Mouse (Mus musculus) splenic B cell, adult 2 months (primary cell): ENCODE measurements around the gene Cyp4f39.

Experiments used
- DNase-seq: peaks from one replicate; pipeline ENCODE4 v3.0.0-alpha.2; 2011; ENCODE audit warnings: low read depth, low spot score
- H3K27me3 ChIP-seq: 2 replicates; pipeline ENCODE4 v1.6.1; 2012; ENCODE audit warnings: mild to moderate bottlenecking, low read length, moderate library complexity, mixed read lengths; ENCODE audit not compliant: control insufficient read depth, poor library complexity, insufficient read depth, severe bottlenecking
- H3K36me3 ChIP-seq: 2 replicates; pipeline ENCODE4 v1.6.1; 2012; ENCODE audit warnings: mild to moderate bottlenecking, low read length, moderate library complexity, mixed read lengths; ENCODE audit not compliant: control insufficient read depth, poor library complexity, insufficient read depth, severe bottlenecking

Gene Cyp4f39

DNA sequence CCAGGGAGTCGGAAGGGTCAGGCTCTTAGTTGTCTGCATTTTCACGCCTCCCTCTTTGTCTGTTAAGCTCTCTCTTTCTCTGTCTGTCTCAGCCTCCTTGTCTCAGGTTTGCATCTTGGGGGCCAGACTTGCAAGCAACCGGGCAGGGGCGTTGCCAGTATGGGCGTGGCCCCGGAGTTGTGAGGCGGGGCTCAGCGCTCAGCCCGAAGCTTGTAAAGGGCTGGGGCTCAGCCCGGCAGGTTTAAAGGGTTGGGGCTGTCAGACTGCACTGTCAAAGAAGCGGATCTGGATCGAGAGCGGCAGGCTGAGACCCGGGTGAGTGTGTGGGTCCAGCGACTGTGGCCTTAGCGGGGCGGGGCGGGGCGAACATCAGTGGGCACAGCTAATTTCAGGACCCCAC, at the start of gene Cyp4f39:
TSS of gene Cyp4f39 (plus strand) at position 242 of the 400 bp plus-strand sequence.
- Histone ChIP-seq H3K27me3 (no peaks in the 10 kb centered on the region), H3K36me3 (no peaks in the 10 kb centered on the region)
- peak; percentile 18 for DNase-seq

- H3K36me3 ChIP-seq = peaks cover 5% of the 10 kb centered on the region
- no peaks in the 10 kb centered on the region for H3K27me3 ChIP-seq
- peak; percentile 60 for DNase-seq
These were observed 49.8 kb upstream of the Cyp4f39 start for GRCm38 (mm10) chr17:32402779-32403157.

- DNase-seq = peak; percentile 81
- no peaks in the 10 kb centered on the region for H3K27me3 ChIP-seq
- H3K36me3 ChIP-seq = peaks cover 3% of the 10 kb centered on the region; the same call in 1 of the 2 replicates
These were observed 49.1 kb upstream of the Cyp4f39 start, which contains the start of gene Rasal3 for GRCm38 (mm10) chr17:32403417-32403816. TSS of gene Rasal3 (minus strand) at chr17:32403583.

DNA sequence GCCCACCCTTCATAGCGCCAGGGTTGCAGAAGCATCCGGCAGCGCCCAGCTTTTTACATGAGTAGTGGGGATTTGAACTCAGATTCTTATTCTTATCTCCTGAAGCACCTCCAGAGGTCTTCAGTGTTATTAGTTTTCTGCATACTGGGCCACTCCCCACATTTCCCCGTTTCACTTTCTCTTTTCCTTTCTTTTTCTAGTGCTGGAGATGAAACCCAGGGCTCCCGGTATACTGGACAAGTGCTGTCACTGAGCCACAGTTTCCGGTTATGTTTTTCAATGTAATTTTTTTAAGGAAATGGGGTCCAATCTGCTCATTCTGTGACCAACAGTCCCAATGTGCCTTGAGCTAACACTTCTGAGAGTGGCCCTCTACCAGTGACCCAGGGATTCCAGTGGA, 40.6 kb upstream of the Cyp4f39 start:
- DNase-seq = no peak
- H3K36me3 ChIP-seq = peaks cover 8% of the 10 kb centered on the region; the same call in 1 of the 2 replicates
- no peaks in the 10 kb centered on the region for H3K27me3 ChIP-seq

GRCm38 (mm10) chr17:32415417-32416020, 37.0 kb upstream of the Cyp4f39 start:
- no peaks in the 10 kb centered on the region for H3K27me3 ChIP-seq
- peaks cover 19% of the 10 kb centered on the region for H3K36me3 ChIP-seq
- DNase-seq = no peak

- H3K36me3 ChIP-seq = peaks cover 20% of the 10 kb centered on the region
- DNase-seq = no peak
- no peaks in the 10 kb centered on the region for H3K27me3 ChIP-seq
These were observed 35.8 kb upstream of the Cyp4f39 start for GRCm38 (mm10) chr17:32416771-32417170.

GRCm38 (mm10) chr17:32419989-32420388, 32.5 kb upstream of the Cyp4f39 start:
- no peak for DNase-seq
- peaks cover 16% of the 10 kb centered on the region for H3K36me3 ChIP-seq
- no peaks in the 10 kb centered on the region for H3K27me3 ChIP-seq

- no peak for DNase-seq
These were observed 31.7 kb upstream of the Cyp4f39 start for GRCm38 (mm10) chr17:32420781-32421180.

DNA sequence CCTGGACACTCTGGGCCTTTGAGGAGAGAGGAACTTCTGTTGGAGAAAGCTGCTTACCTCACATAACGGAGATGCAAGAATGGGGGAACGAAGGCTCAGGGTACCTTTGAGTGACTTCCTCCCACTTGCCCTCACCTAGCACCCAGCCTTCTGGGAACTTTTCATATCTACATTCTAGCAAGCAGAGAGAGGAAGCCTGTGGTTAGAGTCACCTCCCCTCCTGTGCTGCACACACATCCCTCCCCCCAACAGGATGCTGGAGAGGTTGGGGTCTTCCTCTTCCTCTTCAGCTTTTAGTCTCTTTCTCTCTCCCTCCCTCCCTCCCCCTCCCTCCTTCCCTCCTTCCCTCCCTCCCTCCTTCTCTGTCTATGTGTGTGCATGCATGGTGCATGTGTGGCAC, 28.5 kb upstream of the Cyp4f39 start, which contains the start of gene Pglyrp2:
TSS of gene Pglyrp2 (minus strand) at position 134 of the 400 bp plus-strand sequence.
- H3K36me3 ChIP-seq = 0 out of 2 replicates have a peak, but pooled peaks cover 4% of the 10 kb centered on the region
- no peaks in the 10 kb centered on the region for H3K27me3 ChIP-seq
- DNase-seq = peak; percentile 63

More at GRCm38 (mm10) chr17:32420781-32421180, 31.7 kb upstream of the Cyp4f39 start:
- Histone ChIP-seq H3K27me3 (no peaks in the 10 kb centered on the region), H3K36me3 (peaks cover 16% of the 10 kb centered on the region)

- no peak for DNase-seq
- Histone ChIP-seq H3K27me3 (no peaks in the 10 kb centered on the region), H3K36me3 (no peaks in the 10 kb centered on the region)
These were observed 25.9 kb upstream of the Cyp4f39 start for GRCm38 (mm10) chr17:32426610-32427009.

DNA sequence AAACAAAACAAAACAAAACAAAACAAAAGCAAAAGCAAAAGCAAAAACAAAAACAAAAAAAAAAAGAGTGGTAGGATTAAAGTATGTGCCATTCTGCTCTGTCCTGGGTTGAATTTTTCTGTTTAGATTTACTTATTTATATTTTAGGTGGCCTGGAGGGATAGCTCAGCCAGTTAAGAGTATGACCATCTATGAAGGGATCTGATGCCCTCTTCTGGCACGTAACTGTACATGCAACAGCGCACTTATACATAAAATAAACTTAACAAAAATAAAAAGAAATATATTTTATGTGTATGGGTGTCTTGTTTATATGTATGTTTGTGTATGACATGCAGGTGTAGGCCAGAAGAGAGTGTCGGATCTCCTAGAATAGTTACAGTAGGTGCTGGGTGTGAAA, 20.6 kb upstream of the Cyp4f39 start:
- Histone ChIP-seq H3K27me3 (no peaks in the 10 kb centered on the region), H3K36me3 (no peaks in the 10 kb centered on the region)
- DNase-seq = peak; percentile 82

DNA sequence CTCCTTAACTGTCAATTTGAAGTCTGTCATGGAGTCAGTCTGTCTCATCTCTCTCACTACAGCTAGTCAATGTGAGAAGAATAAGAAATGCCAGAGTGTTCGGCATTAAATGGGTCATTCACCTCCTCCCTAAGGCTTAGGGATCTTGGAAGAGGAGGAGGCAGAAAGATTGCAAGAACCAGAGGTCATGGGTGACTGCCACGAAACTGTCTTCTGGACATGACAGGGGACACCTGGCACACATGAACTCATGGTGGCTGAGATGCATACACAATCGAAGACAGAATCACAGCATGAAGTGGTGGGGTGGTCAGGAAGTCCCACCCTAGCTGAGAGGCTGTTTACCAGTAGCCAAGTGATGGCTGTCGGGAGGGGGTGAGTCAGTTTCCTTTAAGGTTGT, 18.2 kb upstream of the Cyp4f39 start:
- Histone ChIP-seq H3K27me3 (no peaks in the 10 kb centered on the region), H3K36me3 (no peaks in the 10 kb centered on the region)
- no peak for DNase-seq

DNA sequence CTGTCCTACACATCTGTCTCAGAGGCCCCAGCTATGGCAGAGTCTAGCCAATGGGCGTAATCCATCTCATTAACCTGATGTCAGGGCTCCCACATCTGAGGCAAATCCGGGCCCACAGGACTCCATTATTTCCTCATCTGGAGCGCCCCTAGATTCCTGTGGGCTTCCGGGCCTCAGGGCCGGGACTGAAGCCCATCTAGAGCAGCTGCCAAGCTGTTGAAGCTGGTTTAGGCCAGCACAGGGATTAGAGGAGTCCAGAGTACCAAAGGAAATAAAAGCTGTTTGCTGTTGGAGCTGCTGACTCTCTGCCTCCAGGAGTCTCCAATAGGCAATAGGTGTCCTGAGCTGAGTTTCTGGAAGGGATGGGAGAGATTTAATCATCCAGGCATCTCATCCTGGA, 17.4 kb upstream of the Cyp4f39 start:
- Histone ChIP-seq H3K36me3 (no peaks in the 10 kb centered on the region), H3K27me3 (no peaks in the 10 kb centered on the region)
- DNase-seq = no peak

GRCm38 (mm10) chr17:32437106-32437505, 15.4 kb upstream of the Cyp4f39 start:
- DNase-seq = no peak

GRCm38 (mm10) chr17:32443245-32443644, 9.3 kb upstream of the Cyp4f39 start:
- Histone ChIP-seq H3K27me3 (no peaks in the 10 kb centered on the region), H3K36me3 (no peaks in the 10 kb centered on the region)
- peak; percentile 30 for DNase-seq

More at GRCm38 (mm10) chr17:32437106-32437505, 15.4 kb upstream of the Cyp4f39 start:
- no peaks in the 10 kb centered on the region for H3K36me3 ChIP-seq
- no peaks in the 10 kb centered on the region for H3K27me3 ChIP-seq

- DNase-seq = no peak
- no peaks in the 10 kb centered on the region for H3K36me3 ChIP-seq
These were observed 7.5 kb upstream of the Cyp4f39 start for GRCm38 (mm10) chr17:32445016-32445415.

More at GRCm38 (mm10) chr17:32445016-32445415, 7.5 kb upstream of the Cyp4f39 start:
- H3K27me3 ChIP-seq = no peaks in the 10 kb centered on the region
